Mouse (Mus musculus): ENCODE measurements at regions not wholly inside any gene's neighbourhood (a gene's known extent, or its start where the extent isn't known, plus 50 kb on each side); places are given as distances from the start of the nearest gene placed in this dataset.

DNA sequence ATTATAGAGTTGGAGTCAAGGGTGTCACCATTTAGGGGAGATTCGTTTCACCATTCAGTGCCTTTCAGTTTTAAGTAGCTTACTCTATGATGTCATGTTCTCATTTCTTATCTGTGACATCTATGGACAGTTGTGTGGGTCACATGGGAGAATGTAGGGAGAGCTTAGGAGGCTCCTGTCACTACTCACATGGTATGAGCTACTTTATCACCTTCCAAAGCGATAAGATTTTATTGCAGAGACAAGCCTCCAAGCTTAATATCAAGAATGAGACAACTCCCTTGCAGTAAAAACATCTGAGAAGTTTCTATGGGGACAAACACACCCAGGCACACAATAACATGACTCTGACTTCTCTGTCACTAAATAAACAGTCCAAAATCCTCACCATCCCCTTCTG lies 270.1 kb downstream of the Klf6 start:
- TF ChIP-seq MAX (IDR thresholded peaks at IDR 0.05; ENCODE audit: low read depth) (no peak), TCF12 (IDR thresholded peaks at IDR 0.05; ENCODE audit: insufficient read depth, poor library complexity, severe bottlenecking) (no peak), CEBPB (IDR thresholded peaks at IDR 0.05; ENCODE audit: insufficient read depth, poor library complexity, severe bottlenecking) (no peak), TCF3 (IDR thresholded peaks at IDR 0.05; ENCODE audit: insufficient read length, low read depth) (no peak), POLR2A (IDR thresholded peaks at IDR 0.05; ENCODE audit: insufficient read length, low read depth) (no peak), MYOG (IDR thresholded peaks at IDR 0.05; ENCODE audit: control insufficient read depth in 1 of 3, insufficient read depth in 1 of 3, insufficient read length in 2 of 3, low read depth in 2 of 3) (no peak), POLR2AphosphoS2 (IDR thresholded peaks at IDR 0.05; ENCODE audit: insufficient read length, low read depth) (no peak), USF1 (IDR thresholded peaks at IDR 0.05; ENCODE audit: low read depth) (peak; percentile 13), E2F4 (IDR thresholded peaks at IDR 0.05; ENCODE audit: insufficient read depth) (no peak), MYOD1 (IDR thresholded peaks at IDR 0.05; ENCODE audit: control insufficient read depth in 1 of 3, insufficient read length in 2 of 3, low read depth in 2 of 3) (no peak), SRF (IDR thresholded peaks at IDR 0.05; ENCODE audit: control insufficient read depth, insufficient read length, low read depth) (no peak), REST (IDR thresholded peaks at IDR 0.05; ENCODE audit: insufficient read depth, insufficient read length) (no peak)

All from myocyte (in vitro differentiated cells).